25 mouse cellular contexts compared by ENCODE assay signal in the genomic region with DNA sequence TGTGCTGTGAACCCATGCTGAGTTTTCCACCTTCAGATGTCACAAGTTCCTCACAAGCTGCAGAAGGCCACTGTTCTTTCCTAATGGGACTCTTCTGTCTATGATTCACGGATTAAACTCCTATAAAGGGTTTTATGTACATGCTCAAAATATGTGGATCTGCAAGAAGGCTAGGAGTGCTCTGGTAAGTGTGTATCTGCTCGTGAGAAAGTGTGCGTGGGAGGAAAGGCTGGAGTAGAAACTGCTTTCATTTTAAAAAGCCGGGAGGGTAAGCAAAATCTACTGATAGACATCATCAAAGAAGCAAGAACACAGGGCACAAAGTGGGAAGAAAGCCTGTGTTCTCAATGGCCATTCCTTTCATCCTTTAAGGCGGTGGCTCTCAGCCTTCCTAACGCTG. TPM values are rescaled to one million over a fixed set of nuclear protein-coding genes. Genes with fewer than 3 reads are reported as not detected.
DNase-seq lines count a peak whose midpoint lies in the region; ATAC-seq and TF ChIP-seq lines count a peak whose summit lies in the region.
"Had no signal": no experiment of that assay in that cellular context is flagged by ENCODE, and none has a peak within 500 bp of the region (broad histone marks: within the 10 kb centered on the region; RNA-seq: fewer than 3 reads in every experiment).

No protein-coding gene starts in this region.

- no peaks in the 10 kb centered on the region for H3K36me3 ChIP-seq in lung, postnatal 0 days (ENCODE audit: insufficient read depth, low read length)
- H3K36me3 ChIP-seq in CH12.LX (replicated peaks in 1 of 2; ENCODE audit: control insufficient read depth in 1 of 2, insufficient read depth in 1 of 2, low read length in 1 of 2), result no peaks in the 10 kb centered on the region
- H3K36me3 ChIP-seq: embryonic facial prominence, embryonic 12.5 days; forebrain, embryonic 10.5 days had no signal

- no peak for DNase-seq in frontal cortex, postnatal 10 days (ENCODE audit: low spot score in 2 of 2)
- DNase-seq in lung, postnatal 0 days (ENCODE audit: low spot score), result no peak
- DNase-seq in lung, postnatal 36 days, result no peak
- DNase-seq in CH12.LX (ENCODE audit: extremely low read depth), result no peak
- no peak for DNase-seq in gastrocnemius, adult 2 months
- DNase-seq: adrenal gland, adult 2 months; adrenal gland, postnatal 14 days; B cell, adult 2 months; cerebellum, adult 11-12 months; cerebellum, adult 8-10 months; cerebellum, postnatal 14 days; forebrain, postnatal 0 days; gastrocnemius, postnatal 14 days; heart, postnatal 14 days; heart, postnatal 4 days had no signal

- in situ Hi-C loops in CH12.LX (cut with MboI; ENCODE audit: low pct_ligation_motif_present, low pct_unique_long_range_greater_than_20kb, low sequenced_read_pairs), result no loop called here

- H3K27ac ChIP-seq in lung, postnatal 0 days (ENCODE audit: low read length), result no peak overlapping the region
- H3K27ac ChIP-seq in CH12.LX (ENCODE audit: insufficient read depth, low read depth), result no peak overlapping the region
- peak overlapping the region; percentile 98 for H3K27ac ChIP-seq in embryonic fibroblast, embryonic 13.5 days (ENCODE audit: insufficient read depth, low read length)
- no peak overlapping the region for H3K27ac ChIP-seq in gastrocnemius, adult 2 months
- H3K27ac ChIP-seq: hindbrain, embryonic 14.5 days; hindbrain, postnatal 0 days had no signal

- TF ChIP-seq POLR2A in CH12.LX (IDR thresholded peaks at IDR 0.05; ENCODE audit: low read depth, low read length), result no peak
- TF ChIP-seq POLR2A in embryonic fibroblast, embryonic 13.5 days (IDR thresholded peaks at IDR 0.05; ENCODE audit: low read depth, low read length), result no peak

- no peak for TF ChIP-seq CTCF in lung, postnatal 0 days (IDR thresholded peaks at IDR 0.05)
- TF ChIP-seq CTCF in CH12.LX (conservative IDR thresholded peaks at IDR 0.05 in 1 of 2, IDR thresholded peaks at IDR 0.05 in 1 of 2; ENCODE audit: low read depth in 2 of 2, low read length in 2 of 2), result no peak
- TF ChIP-seq CTCF in embryonic fibroblast, embryonic 13.5 days (IDR thresholded peaks at IDR 0.05; ENCODE audit: borderline replicate concordance, insufficient read depth, low read length), result no peak
- TF ChIP-seq CTCF in gastrocnemius, adult 2 months (IDR thresholded peaks at IDR 0.05), result no peak

- dilution Hi-C loops in CH12.LX (cut with MboI; ENCODE audit: extremely low pct_ligation_motif_present, extremely low pct_unique_long_range_greater_than_20kb, low sequenced_read_pairs), result no loop called here

- no peaks in the 10 kb centered on the region for H3K9me3 ChIP-seq in lung, postnatal 0 days (ENCODE audit: low read length)
- no peaks in the 10 kb centered on the region for H3K9me3 ChIP-seq in CH12.LX (replicated peaks; ENCODE audit: low read length)
- H3K9me3 ChIP-seq: embryonic facial prominence, embryonic 12.5 days; forebrain, embryonic 10.5 days had no signal

- H3K4me1 ChIP-seq in lung, postnatal 0 days (ENCODE audit: insufficient read depth, low read depth, low read length), result peaks cover 14% of the 10 kb centered on the region
- no peaks in the 10 kb centered on the region for H3K4me1 ChIP-seq in CH12.LX (ENCODE audit: control insufficient read depth in 1 of 2, insufficient read depth in 2 of 2)
- H3K4me1 ChIP-seq in embryonic fibroblast, embryonic 13.5 days (ENCODE audit: control insufficient read depth, insufficient read depth, low read length), result peaks cover 49% of the 10 kb centered on the region

- WGBS in lung, postnatal 0 days, result 69% methylated on average over 6 of the region's 6 CpGs

- H3K9ac ChIP-seq in lung, postnatal 0 days (replicated peaks; ENCODE audit: low read depth), result no peak overlapping the region
- no peak overlapping the region for H3K9ac ChIP-seq in CH12.LX (ENCODE audit: insufficient read depth, low read depth)
- H3K9ac ChIP-seq: embryonic facial prominence, embryonic 12.5 days; forebrain, postnatal 0 days; hindbrain, embryonic 14.5 days had no signal

- peak; percentile 64; the same call in 1 of the 2 replicates for ATAC-seq in frontal cortex, adult (ENCODE audit: low TSS enrichment)
- no peak for ATAC-seq in lung, postnatal 0 days
- ATAC-seq: forebrain, embryonic 14.5 days; forebrain, postnatal 0 days; hindbrain, postnatal 0 days; inflammation-experienced regulatory T-cells, adult 6 months; intestine, embryonic 16.5 days had no signal

- TF ChIP-seq EP300 in lung, postnatal 0 days (IDR thresholded peaks at IDR 0.05), result peak; percentile 44; the same call in 1 of the 2 replicates
- TF ChIP-seq EP300 in CH12.LX (IDR thresholded peaks at IDR 0.05; ENCODE audit: low read length), result no peak

- no peaks in the 10 kb centered on the region for H3K27me3 ChIP-seq in lung, postnatal 0 days (replicated peaks; ENCODE audit: insufficient read depth, low read length)
- H3K27me3 ChIP-seq in CH12.LX (replicated peaks), result no peaks in the 10 kb centered on the region
- H3K27me3 ChIP-seq: embryonic facial prominence, embryonic 12.5 days had no signal

- no peak overlapping the region for H3K4me2 ChIP-seq in lung, postnatal 0 days (replicated peaks; ENCODE audit: low read depth, low read length)
- H3K4me2 ChIP-seq in CH12.LX (ENCODE audit: insufficient read depth, low read depth, poor library complexity, severe bottlenecking), result 0 out of 2 replicates have a peak overlapping the region, but pooled peaks have one; percentile 9
- H3K4me2 ChIP-seq: embryonic facial prominence, embryonic 12.5 days; heart, embryonic 11.5 days; hindbrain, embryonic 14.5 days had no signal

- no peaks in the 10 kb centered on the region for H3K79me2 ChIP-seq in CH12.LX (replicated peaks; ENCODE audit: control insufficient read depth, extremely low read depth, insufficient read depth, poor library complexity, severe bottlenecking)

- no peak for TF ChIP-seq RAD21 in CH12.LX (IDR thresholded peaks at IDR 0.05; ENCODE audit: low read depth, low read length)

- H3K4me3 ChIP-seq in lung, postnatal 0 days (ENCODE audit: low read depth, low read length), result no peak overlapping the region
- H3K4me3 ChIP-seq in CH12.LX (replicated peaks in 1 of 3; ENCODE audit: low read depth in 2 of 3, low read length in 2 of 3, poor library complexity in 1 of 3), result no peak overlapping the region
- no peak overlapping the region for H3K4me3 ChIP-seq in embryonic fibroblast, embryonic 13.5 days (ENCODE audit: insufficient read depth, low read length)
- H3K4me3 ChIP-seq in gastrocnemius, adult 2 months, result no peak overlapping the region
- H3K4me3 ChIP-seq: embryonic facial prominence, embryonic 12.5 days; forebrain, embryonic 10.5 days had no signal

- intact Hi-C loops in gastrocnemius, adult 2 months (cut with DNase I), result no loop called here

TF ChIP-seq in CH12.LX, 34 proteins besides CTCF, POLR2A, EP300 and RAD21:
- TF ChIP-seq USF2 (conservative IDR thresholded peaks at IDR 0.05; ENCODE audit: low read depth, low read length), result no peak
- no peak for TF ChIP-seq E2F4 (IDR thresholded peaks at IDR 0.05; ENCODE audit: insufficient replicate concordance, low read depth, low read length)
- TF ChIP-seq MAFK (IDR thresholded peaks at IDR 0.05; ENCODE audit: insufficient replicate concordance, low read length), result no peak
- no peak for TF ChIP-seq CHD2 (IDR thresholded peaks at IDR 0.05; ENCODE audit: low read length)
- TF ChIP-seq MEF2A (IDR thresholded peaks at IDR 0.05; ENCODE audit: borderline replicate concordance, low read depth, low read length), result no peak
- TF ChIP-seq RCOR1 (conservative IDR thresholded peaks at IDR 0.05; ENCODE audit: low read depth, low read length), result no peak
- TF ChIP-seq ZMIZ1 (IDR thresholded peaks at IDR 0.05; ENCODE audit: low read depth, low read length), result no peak
- no peak for TF ChIP-seq USF1 (IDR thresholded peaks at IDR 0.05; ENCODE audit: low read depth, low read length)
- no peak for TF ChIP-seq IRF4 (IDR thresholded peaks at IDR 0.05; ENCODE audit: low read depth, low read length)
- TF ChIP-seq JUND (conservative IDR thresholded peaks at IDR 0.05; ENCODE audit: low read depth, low read length), result no peak
- TF ChIP-seq GABPA (IDR thresholded peaks at IDR 0.05; ENCODE audit: insufficient replicate concordance, low read depth, low read length), result no peak
- no peak for TF ChIP-seq MXI1 (IDR thresholded peaks at IDR 0.05; ENCODE audit: low read depth, low read length)
- TF ChIP-seq ZNF384 (IDR thresholded peaks at IDR 0.05; ENCODE audit: low read depth, low read length), result no peak
- TF ChIP-seq KAT2A (IDR thresholded peaks at IDR 0.05; ENCODE audit: insufficient replicate concordance, low read length), result no peak
- TF ChIP-seq JUN (IDR thresholded peaks at IDR 0.05; ENCODE audit: insufficient read depth, low read depth, low read length), result no peak
- no peak for TF ChIP-seq ETS1 (conservative IDR thresholded peaks at IDR 0.05; ENCODE audit: low read depth, low read length)
- TF ChIP-seq MAX (IDR thresholded peaks at IDR 0.05; ENCODE audit: low read length), result no peak
- no peak for TF ChIP-seq NRF1 (IDR thresholded peaks at IDR 0.05; ENCODE audit: low read depth, low read length)
- no peak for TF ChIP-seq BHLHE40 (IDR thresholded peaks at IDR 0.05; ENCODE audit: low read depth, low read length)

RNA-seq across cellular contexts. Expression of gene Cep63, which starts 20.7 kb away (rescaled TPM):
- 33.8 and 35.3 TPM in 2 replicates for polyA plus RNA-seq in lung, postnatal 0 days (2015; fragmentation: Nextera tagmentation; extraction: Ambion mirVana)
- total RNA-seq in CH12.LX (2012; rRNA removed) (18.7 and 24.8 TPM in 2 replicates), CH12.LX (2014; rRNA removed) (27.3 and 34.9 TPM in 2 replicates)
- 45.6 and 62.4 TPM in 2 replicates for polyA plus RNA-seq in CH12.LX (2012; ENCODE audit: insufficient read length, low read depth)
- polyA plus RNA-seq in embryonic fibroblast, embryonic 13.5 days (2011; ENCODE audit: insufficient read length, low read depth, missing spikeins), result 22.8 and 27.0 TPM in 2 replicates
- total RNA-seq in gastrocnemius, adult 2 months (2021), result 10 to 100 TPM; 18.5 to 25.2 TPM

RNA-seq across cellular contexts. Expression of gene Anapc13, which starts 20.9 kb away (rescaled TPM):
- polyA plus RNA-seq in lung, postnatal 0 days (2015; fragmentation: Nextera tagmentation; extraction: Ambion mirVana), result 140 and 151 TPM in 2 replicates
- 62.6 and 64.5 TPM in 2 replicates for total RNA-seq in CH12.LX (2012; rRNA removed)
- 20.8 and 27.2 TPM in 2 replicates for total RNA-seq in CH12.LX (2014; rRNA removed)
- 87.4 and 102 TPM in 2 replicates for polyA plus RNA-seq in CH12.LX (2012; ENCODE audit: insufficient read length, low read depth)
- polyA plus RNA-seq in embryonic fibroblast, embryonic 13.5 days (2011; ENCODE audit: insufficient read length, low read depth, missing spikeins), result 44.9 and 51.4 TPM in 2 replicates
- 100 to 1,000 TPM; 217 to 239 TPM for total RNA-seq in gastrocnemius, adult 2 months (2021)
